Mouse (Mus musculus): ENCODE measurements around the gene Myo18a. TPM values are rescaled to one million over a fixed set of nuclear protein-coding genes. Genes with fewer than 3 reads are reported as not detected.
A peak's percentile ranks its signal among the peaks of the same experiment; 100 is the strongest.
"Not testable (repeated sequence)": the region's sequence is repeated elsewhere in the genome, so short reads cannot be mapped to it uniquely, and the experiment has no call there.

Gene Myo18a
- polyA plus RNA-seq, 1 experiment = 57.0 TPM

DNA sequence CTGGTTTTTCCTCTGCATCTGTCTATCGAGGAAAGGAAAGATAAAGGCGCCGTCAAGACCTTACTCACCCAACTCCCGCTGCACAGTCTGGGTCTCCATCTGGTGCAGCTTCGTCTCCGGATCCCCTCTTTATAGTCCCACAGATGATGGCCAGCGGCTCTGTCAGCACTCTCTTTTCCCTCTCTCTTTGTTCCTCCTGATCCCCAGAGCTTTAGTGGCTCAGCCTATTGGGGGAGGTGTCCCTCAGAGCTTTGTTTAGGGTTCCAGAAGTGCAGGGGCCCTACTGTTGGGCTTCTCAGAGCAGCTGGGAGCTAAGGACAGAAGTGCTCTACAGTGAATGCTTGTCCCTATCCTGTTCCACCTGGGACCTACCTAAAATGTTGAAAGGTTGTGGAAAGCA is 37.9 kb upstream of the Myo18a start, which contains the start of gene Cryba1:
Cryba1 (minus strand) TSS at position 101 of the 400 bp plus-strand sequence.
- H3ac ChIP-seq (ENCODE audit: control insufficient read depth, insufficient read length, low read depth) = no peak within 1 kb of the TSS
- TF ChIP-seq MYOD1 (IDR thresholded peaks at IDR 0.05; ENCODE audit: control insufficient read depth, insufficient read length, low read depth) (no peak), USF1 (IDR thresholded peaks at IDR 0.05; ENCODE audit: low read depth) (no peak), CEBPB (IDR thresholded peaks at IDR 0.05; ENCODE audit: low read depth) (no peak), FOSL1 (IDR thresholded peaks at IDR 0.05; ENCODE audit: insufficient read depth, low read length, poor library complexity, severe bottlenecking) (no peak), MAX (IDR thresholded peaks at IDR 0.05) (no peak), CTCF (IDR thresholded peaks at IDR 0.05; ENCODE audit: control insufficient read depth, insufficient read depth, insufficient read length) (no peak), MYOG (IDR thresholded peaks at IDR 0.05; ENCODE audit: control insufficient read depth, extremely low read depth, insufficient read length) (no peak)
- H3K79me3 ChIP-seq (ENCODE audit: low read depth) = no peaks in the 10 kb centered on the region
- no peak within 1 kb of the TSS for H3K4me3 ChIP-seq (ENCODE audit: insufficient read depth, poor library complexity, severe bottlenecking)
- H3K79me2 ChIP-seq (ENCODE audit: control insufficient read depth, insufficient read depth) = no peaks in the 10 kb centered on the region
- H3K36me3 ChIP-seq (ENCODE audit: control insufficient read depth, insufficient read depth) = no peaks in the 10 kb centered on the region
- H3K27me3 ChIP-seq (ENCODE audit: control insufficient read depth, insufficient read depth, insufficient read length) = no peaks in the 10 kb centered on the region

DNA sequence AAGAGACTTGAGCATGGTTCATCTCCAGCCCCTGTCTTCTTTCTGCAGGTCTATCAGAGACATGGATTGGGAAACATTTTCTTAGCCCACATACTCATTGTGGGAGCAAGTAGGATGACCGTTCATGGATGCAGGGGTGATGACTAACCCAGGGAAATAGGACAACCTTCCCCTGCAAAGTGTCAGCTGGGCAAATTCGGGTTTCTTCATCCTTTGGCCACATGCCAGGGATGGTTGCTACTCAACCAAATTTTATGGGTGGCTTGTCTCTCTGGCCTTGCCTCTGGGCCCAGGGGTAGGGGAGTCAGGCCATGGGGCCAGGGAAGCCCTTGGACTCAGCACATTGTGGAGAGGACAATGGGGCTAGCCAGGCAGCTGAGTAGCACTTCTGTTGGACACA is 34.5 kb upstream of the Myo18a start:
- no peak for TF ChIP-seq MAX (IDR thresholded peaks at IDR 0.05)
- TF ChIP-seq FOSL1 (IDR thresholded peaks at IDR 0.05; ENCODE audit: insufficient read depth, low read length, poor library complexity, severe bottlenecking) = no peak
- no peak for TF ChIP-seq MYOD1 (IDR thresholded peaks at IDR 0.05; ENCODE audit: control insufficient read depth, insufficient read length, low read depth)
- no peak for TF ChIP-seq CTCF (IDR thresholded peaks at IDR 0.05; ENCODE audit: control insufficient read depth, insufficient read depth, insufficient read length)
- no peak for TF ChIP-seq CEBPB (IDR thresholded peaks at IDR 0.05; ENCODE audit: low read depth)
- no peak for TF ChIP-seq MYOG (IDR thresholded peaks at IDR 0.05; ENCODE audit: control insufficient read depth, extremely low read depth, insufficient read length)
- Histone ChIP-seq H3K36me3 (ENCODE audit: control insufficient read depth, insufficient read depth) (no peaks in the 10 kb centered on the region), H3ac (ENCODE audit: control insufficient read depth, insufficient read length, low read depth) (no peak overlapping the region), H3K79me3 (ENCODE audit: low read depth) (no peaks in the 10 kb centered on the region), H3K27me3 (ENCODE audit: control insufficient read depth, insufficient read depth, insufficient read length) (no peaks in the 10 kb centered on the region), H3K79me2 (ENCODE audit: control insufficient read depth, insufficient read depth) (no peaks in the 10 kb centered on the region), H3K4me3 (ENCODE audit: insufficient read depth, poor library complexity, severe bottlenecking) (no peak overlapping the region)

GRCm38 (mm10) chr11:77737289-77737688 is 25.8 kb upstream of the Myo18a start:
- no peak for TF ChIP-seq USF1 (IDR thresholded peaks at IDR 0.05; ENCODE audit: low read depth)
- TF ChIP-seq CTCF (IDR thresholded peaks at IDR 0.05; ENCODE audit: control insufficient read depth, insufficient read depth, insufficient read length) = peak; percentile 78
- Histone ChIP-seq H3ac (ENCODE audit: control insufficient read depth, insufficient read length, low read depth) (no peak overlapping the region), H3K36me3 (ENCODE audit: control insufficient read depth, insufficient read depth) (no peaks in the 10 kb centered on the region), H3K27me3 (ENCODE audit: control insufficient read depth, insufficient read depth, insufficient read length) (no peaks in the 10 kb centered on the region), H3K79me2 (ENCODE audit: control insufficient read depth, insufficient read depth) (no peaks in the 10 kb centered on the region), H3K79me3 (ENCODE audit: low read depth) (no peaks in the 10 kb centered on the region), H3K4me3 (ENCODE audit: insufficient read depth, poor library complexity, severe bottlenecking) (no peak overlapping the region)

DNA sequence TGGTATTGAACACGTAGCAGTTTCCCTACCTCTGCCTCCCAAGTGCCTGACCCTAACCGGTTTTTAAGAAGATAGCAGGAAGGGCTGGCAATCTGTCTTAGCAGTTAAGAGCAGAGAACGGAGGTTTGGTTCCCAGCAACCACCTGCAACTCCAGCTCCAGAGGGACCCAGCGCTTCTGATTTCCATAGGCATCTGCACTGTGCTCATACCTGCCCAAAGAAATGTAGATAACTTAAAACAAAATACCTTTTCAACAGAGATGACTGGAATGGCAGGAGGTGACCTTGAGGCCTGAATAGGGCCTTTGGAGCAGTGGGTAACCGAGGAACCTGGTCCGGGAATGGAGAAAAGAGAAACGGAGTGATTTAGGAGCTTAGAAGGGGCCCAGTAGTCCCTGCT is 24.5 kb upstream of the Myo18a start:
- no peak overlapping the region for H3K4me3 ChIP-seq (ENCODE audit: insufficient read depth, poor library complexity, severe bottlenecking)
- no peak overlapping the region for H3ac ChIP-seq (ENCODE audit: control insufficient read depth, insufficient read length, low read depth)
- no peaks in the 10 kb centered on the region for H3K36me3 ChIP-seq (ENCODE audit: control insufficient read depth, insufficient read depth)
- H3K79me3 ChIP-seq (ENCODE audit: low read depth) = no peaks in the 10 kb centered on the region
- H3K27me3 ChIP-seq (ENCODE audit: control insufficient read depth, insufficient read depth, insufficient read length) = no peaks in the 10 kb centered on the region
- TF ChIP-seq FOSL1 (IDR thresholded peaks at IDR 0.05; ENCODE audit: insufficient read depth, low read length, poor library complexity, severe bottlenecking) = no peak
- no peak for TF ChIP-seq CEBPB (IDR thresholded peaks at IDR 0.05; ENCODE audit: low read depth)
- no peak for TF ChIP-seq USF1 (IDR thresholded peaks at IDR 0.05; ENCODE audit: low read depth)
- TF ChIP-seq MYOD1 (IDR thresholded peaks at IDR 0.05; ENCODE audit: control insufficient read depth, insufficient read length, low read depth) = no peak
- TF ChIP-seq CTCF (IDR thresholded peaks at IDR 0.05; ENCODE audit: control insufficient read depth, insufficient read depth, insufficient read length) = no peak
- no peak for TF ChIP-seq MYOG (IDR thresholded peaks at IDR 0.05; ENCODE audit: control insufficient read depth, extremely low read depth, insufficient read length)
- TF ChIP-seq MAX (IDR thresholded peaks at IDR 0.05) = no peak
- H3K79me2 ChIP-seq (ENCODE audit: control insufficient read depth, insufficient read depth) = no peaks in the 10 kb centered on the region

DNA sequence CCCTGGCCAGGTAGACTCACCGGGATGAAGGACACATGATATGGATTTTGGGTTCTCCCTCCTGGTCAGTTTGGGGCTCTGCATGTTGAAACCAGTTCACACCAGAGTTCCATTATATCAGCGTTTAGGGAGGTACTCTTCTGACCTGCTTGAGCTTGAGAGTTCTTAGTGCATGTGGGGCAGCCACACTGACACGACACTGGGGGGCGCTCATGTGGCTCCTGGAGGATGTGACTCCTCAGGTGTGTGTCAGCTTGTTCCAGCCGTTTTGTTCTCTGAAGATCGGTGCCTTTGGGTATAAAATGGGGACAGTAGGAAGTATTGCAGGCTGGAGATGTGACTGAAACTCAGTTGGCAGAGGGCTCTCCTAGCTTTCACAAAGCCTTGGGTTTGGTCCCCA is 19.1 kb upstream of the Myo18a start:
- Histone ChIP-seq H3K79me3 (ENCODE audit: low read depth) (no peaks in the 10 kb centered on the region), H3K79me2 (ENCODE audit: control insufficient read depth, insufficient read depth) (no peaks in the 10 kb centered on the region), H3K36me3 (ENCODE audit: control insufficient read depth, insufficient read depth) (no peaks in the 10 kb centered on the region), H3ac (ENCODE audit: control insufficient read depth, insufficient read length, low read depth) (no peak overlapping the region), H3K27me3 (ENCODE audit: control insufficient read depth, insufficient read depth, insufficient read length) (peaks cover 2% of the 10 kb centered on the region), H3K4me3 (ENCODE audit: insufficient read depth, poor library complexity, severe bottlenecking) (no peak overlapping the region)
- TF ChIP-seq CEBPB (IDR thresholded peaks at IDR 0.05; ENCODE audit: low read depth) = no peak
- TF ChIP-seq CTCF (IDR thresholded peaks at IDR 0.05; ENCODE audit: control insufficient read depth, insufficient read depth, insufficient read length) = peak; percentile 28

- H3K79me2 ChIP-seq (ENCODE audit: control insufficient read depth, insufficient read depth) = no peaks in the 10 kb centered on the region
These were observed 16.4 kb upstream of the Myo18a start for GRCm38 (mm10) chr11:77746652-77747051.

GRCm38 (mm10) chr11:77747103-77747502 is 15.9 kb upstream of the Myo18a start:
- H3K4me3 ChIP-seq (ENCODE audit: insufficient read depth, poor library complexity, severe bottlenecking); H3K79me2 ChIP-seq (ENCODE audit: control insufficient read depth, insufficient read depth): not testable (repeated sequence)

More at GRCm38 (mm10) chr11:77746652-77747051, 16.4 kb upstream of the Myo18a start:
- H3K4me3 ChIP-seq (ENCODE audit: insufficient read depth, poor library complexity, severe bottlenecking) = no peak overlapping the region
- peaks cover 3% of the 10 kb centered on the region for H3K27me3 ChIP-seq (ENCODE audit: control insufficient read depth, insufficient read depth, insufficient read length)
- H3K36me3 ChIP-seq (ENCODE audit: control insufficient read depth, insufficient read depth) = no peaks in the 10 kb centered on the region
- TF ChIP-seq CTCF (IDR thresholded peaks at IDR 0.05; ENCODE audit: control insufficient read depth, insufficient read depth, insufficient read length) (no peak), USF1 (IDR thresholded peaks at IDR 0.05; ENCODE audit: low read depth) (no peak), MYOG (IDR thresholded peaks at IDR 0.05; ENCODE audit: control insufficient read depth, extremely low read depth, insufficient read length) (no peak), MAX (IDR thresholded peaks at IDR 0.05) (no peak), MYOD1 (IDR thresholded peaks at IDR 0.05; ENCODE audit: control insufficient read depth, insufficient read length, low read depth) (no peak), CEBPB (IDR thresholded peaks at IDR 0.05; ENCODE audit: low read depth) (no peak), FOSL1 (IDR thresholded peaks at IDR 0.05; ENCODE audit: insufficient read depth, low read length, poor library complexity, severe bottlenecking) (no peak)
- no peak overlapping the region for H3ac ChIP-seq (ENCODE audit: control insufficient read depth, insufficient read length, low read depth)
- H3K79me3 ChIP-seq (ENCODE audit: low read depth) = no peaks in the 10 kb centered on the region

More at GRCm38 (mm10) chr11:77747103-77747502, 15.9 kb upstream of the Myo18a start:
- H3K79me3 ChIP-seq (ENCODE audit: low read depth); H3ac ChIP-seq (ENCODE audit: control insufficient read depth, insufficient read length, low read depth); H3K27me3 ChIP-seq (ENCODE audit: control insufficient read depth, insufficient read depth, insufficient read length); H3K36me3 ChIP-seq (ENCODE audit: control insufficient read depth, insufficient read depth): not testable (repeated sequence)
